8 mouse cellular contexts compared by ENCODE assay signal in the genomic region with DNA sequence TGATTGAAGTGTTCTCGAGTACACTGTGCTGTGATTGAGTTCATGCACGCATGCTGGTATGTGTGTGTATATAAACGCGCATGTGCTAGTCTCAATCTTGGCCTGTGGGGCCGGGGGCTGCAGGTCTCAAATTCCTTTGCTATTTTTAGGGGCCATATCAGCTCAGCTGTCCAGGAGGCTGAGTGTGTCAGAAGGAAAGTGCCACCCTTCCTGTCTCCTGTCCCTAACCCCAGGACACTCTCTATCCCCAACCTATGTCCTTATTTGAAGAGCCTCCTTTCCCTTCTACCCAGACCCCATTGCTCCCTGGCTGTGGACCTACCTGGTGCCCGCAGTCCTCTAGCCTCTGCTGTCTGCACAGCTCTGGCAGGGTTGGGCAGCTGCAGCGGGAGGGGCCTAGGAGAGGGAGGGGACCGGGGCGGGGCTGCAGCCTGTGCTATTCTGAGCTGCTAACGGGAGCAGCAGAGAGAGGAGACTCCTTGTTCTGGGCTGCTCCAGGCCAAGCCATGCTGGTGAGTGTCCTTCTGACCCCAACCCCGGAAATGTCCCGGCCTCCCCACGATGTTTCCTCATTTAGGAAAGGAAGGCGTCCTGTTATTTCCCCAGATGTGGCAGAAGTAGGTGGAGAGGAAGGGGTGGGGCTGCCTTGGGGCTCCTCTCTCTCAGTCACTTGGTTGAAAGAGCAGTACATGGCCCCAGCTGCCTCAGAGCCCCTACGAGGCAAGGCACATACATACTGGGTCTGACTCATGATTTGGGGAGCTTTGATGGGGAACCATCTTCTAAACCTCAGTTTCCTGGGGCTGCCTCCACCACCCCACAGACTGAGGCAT. TPM values are rescaled to one million over a fixed set of nuclear protein-coding genes. Genes with fewer than 3 reads are reported as not detected.
DNase-seq lines count a peak whose midpoint lies in the region; ATAC-seq lines count a peak whose summit lies in the region.

No protein-coding gene starts in this region.

- 34% methylated on average over 15 of the region's 15 CpGs for WGBS in forebrain, embryonic 15.5 days
- 30% methylated on average over 15 of the region's 15 CpGs for WGBS in hindbrain, embryonic 10.5 days
- WGBS in limb, embryonic 11.5 days = 26% methylated on average over 15 of the region's 15 CpGs
- 33% methylated on average over 15 of the region's 15 CpGs for WGBS in midbrain, embryonic 11.5 days
- 8% methylated on average over 15 of the region's 15 CpGs for WGBS in stomach, embryonic 15.5 days

- peak; percentile 89 for DNase-seq in CD4-positive helper T cell, adult 2 months (ENCODE audit: low read depth, low spot score)
- peak; percentile 50 for DNase-seq in adipocyte (ENCODE audit: low spot score)
- DNase-seq in hindbrain, embryonic 10.5 days (ENCODE audit: low spot score) = peak; percentile 40
- peak; percentile 62 for DNase-seq in limb, embryonic 11.5 days (ENCODE audit: low spot score)
- DNase-seq in midbrain, embryonic 11.5 days (ENCODE audit: low spot score, missing footprints) = no peak
- no peak for DNase-seq in layer of hippocampus, adult 9-10 months (ENCODE audit: low spot score)

- H3K4me3 ChIP-seq in forebrain, embryonic 15.5 days = no peak overlapping the region
- peak overlapping the region; percentile 18; the same call in 1 of the 2 replicates for H3K4me3 ChIP-seq in hindbrain, embryonic 10.5 days
- H3K4me3 ChIP-seq in limb, embryonic 11.5 days (ENCODE audit: low read depth, low read length) = 0 out of 2 replicates have a peak overlapping the region, but pooled peaks have one; percentile 11
- H3K4me3 ChIP-seq in midbrain, embryonic 11.5 days (ENCODE audit: low read depth, low read length) = no peak overlapping the region
- H3K4me3 ChIP-seq in stomach, embryonic 15.5 days (replicated peaks) = peak overlapping the region; percentile 22

- no peaks in the 10 kb centered on the region for H3K9me3 ChIP-seq in forebrain, embryonic 15.5 days
- no peaks in the 10 kb centered on the region for H3K9me3 ChIP-seq in hindbrain, embryonic 10.5 days
- no peaks in the 10 kb centered on the region for H3K9me3 ChIP-seq in limb, embryonic 11.5 days (ENCODE audit: control insufficient read depth, low read length)
- H3K9me3 ChIP-seq in midbrain, embryonic 11.5 days (ENCODE audit: control insufficient read depth, low read length) = no peaks in the 10 kb centered on the region
- no peaks in the 10 kb centered on the region for H3K9me3 ChIP-seq in stomach, embryonic 15.5 days

- H3K9ac ChIP-seq in forebrain, embryonic 15.5 days (replicated peaks) = no peak overlapping the region
- H3K9ac ChIP-seq in limb, embryonic 11.5 days (ENCODE audit: low read length) = no peak overlapping the region
- peak overlapping the region; percentile 16; the same call in 1 of the 2 replicates for H3K9ac ChIP-seq in midbrain, embryonic 11.5 days (ENCODE audit: low read length)
- no peak overlapping the region for H3K9ac ChIP-seq in stomach, embryonic 15.5 days

- H3K27ac ChIP-seq in forebrain, embryonic 15.5 days (replicated peaks) = no peak overlapping the region
- peak overlapping the region; percentile 54 for H3K27ac ChIP-seq in hindbrain, embryonic 10.5 days
- no peak overlapping the region for H3K27ac ChIP-seq in limb, embryonic 11.5 days (replicated peaks; ENCODE audit: low read depth, low read length)
- H3K27ac ChIP-seq in midbrain, embryonic 11.5 days (ENCODE audit: low read depth, low read length) = no peak overlapping the region
- H3K27ac ChIP-seq in stomach, embryonic 15.5 days = peak overlapping the region; percentile 63

- no peaks in the 10 kb centered on the region for H3K27me3 ChIP-seq in forebrain, embryonic 15.5 days
- no peaks in the 10 kb centered on the region for H3K27me3 ChIP-seq in hindbrain, embryonic 10.5 days (ENCODE audit: insufficient read depth, poor library complexity, severe bottlenecking)
- H3K27me3 ChIP-seq in limb, embryonic 11.5 days (ENCODE audit: control insufficient read depth, insufficient read depth, low read length) = no peaks in the 10 kb centered on the region
- H3K27me3 ChIP-seq in midbrain, embryonic 11.5 days (ENCODE audit: control insufficient read depth, insufficient read depth, low read length) = no peaks in the 10 kb centered on the region
- H3K27me3 ChIP-seq in stomach, embryonic 15.5 days (replicated peaks) = no peaks in the 10 kb centered on the region

- peaks cover 16% of the 10 kb centered on the region for H3K4me1 ChIP-seq in forebrain, embryonic 15.5 days
- H3K4me1 ChIP-seq in hindbrain, embryonic 10.5 days (replicated peaks) = peaks cover 33% of the 10 kb centered on the region
- peaks cover 7% of the 10 kb centered on the region for H3K4me1 ChIP-seq in limb, embryonic 11.5 days (ENCODE audit: control insufficient read depth, insufficient read depth, low read length)
- H3K4me1 ChIP-seq in midbrain, embryonic 11.5 days (ENCODE audit: control insufficient read depth, insufficient read depth, low read length) = 0 out of 2 replicates have a peak, but pooled peaks cover 6% of the 10 kb centered on the region
- peaks cover 24% of the 10 kb centered on the region for H3K4me1 ChIP-seq in stomach, embryonic 15.5 days

- peak; percentile 71; the same call in 1 of the 2 replicates for ATAC-seq in forebrain, embryonic 15.5 days (replicated peaks)
- ATAC-seq in limb, embryonic 11.5 days (ENCODE audit: insufficient number of reproducible peaks, low FRiP score, low TSS enrichment, low read depth) = peak; percentile 82
- ATAC-seq in midbrain, embryonic 11.5 days (ENCODE audit: low FRiP score) = no peak
- peak; percentile 91 for ATAC-seq in stomach, embryonic 15.5 days (ENCODE audit: insufficient read depth, low FRiP score, low read depth)

- no peaks in the 10 kb centered on the region for H3K36me3 ChIP-seq in forebrain, embryonic 15.5 days
- H3K36me3 ChIP-seq in hindbrain, embryonic 10.5 days = no peaks in the 10 kb centered on the region
- H3K36me3 ChIP-seq in limb, embryonic 11.5 days (ENCODE audit: control insufficient read depth, insufficient read depth, low read length) = no peaks in the 10 kb centered on the region
- H3K36me3 ChIP-seq in midbrain, embryonic 11.5 days (ENCODE audit: control insufficient read depth, insufficient read depth, low read length) = no peaks in the 10 kb centered on the region
- no peaks in the 10 kb centered on the region for H3K36me3 ChIP-seq in stomach, embryonic 15.5 days

- no peak overlapping the region for H3K4me2 ChIP-seq in forebrain, embryonic 15.5 days (replicated peaks)
- H3K4me2 ChIP-seq in limb, embryonic 11.5 days (ENCODE audit: low read depth, severe bottlenecking) = no peak overlapping the region
- no peak overlapping the region for H3K4me2 ChIP-seq in midbrain, embryonic 11.5 days
- peak overlapping the region; percentile 43 for H3K4me2 ChIP-seq in stomach, embryonic 15.5 days

RNA-seq across cellular contexts. Expression of gene Gm10277, which starts 13.5 kb away (rescaled TPM):
- 2.4 and 2.5 TPM in 2 replicates for polyA plus RNA-seq in forebrain, embryonic 15.5 days (2015; fragmentation: Nextera tagmentation; extraction: Ambion mirVana)
- 1.5 and 2.0 TPM in 2 replicates for polyA plus RNA-seq in hindbrain, embryonic 10.5 days (2016; fragmentation: Nextera tagmentation; extraction: Ambion mirVana)
- 0.47 and 0.68 TPM in 2 replicates for polyA plus RNA-seq in limb, embryonic 11.5 days (2014; fragmentation: Nextera tagmentation; extraction: Ambion mirVana)
- 0.65 and 0.79 TPM in 2 replicates for polyA plus RNA-seq in midbrain, embryonic 11.5 days (2014; fragmentation: Nextera tagmentation; extraction: Ambion mirVana)
- 1.5 and 1.6 TPM in 2 replicates for polyA plus RNA-seq in stomach, embryonic 15.5 days (2015; fragmentation: Nextera tagmentation; extraction: Ambion mirVana)

RNA-seq across cellular contexts. Expression of gene Myo18a, which starts 38.0 kb away (rescaled TPM):
- polyA plus RNA-seq in forebrain, embryonic 15.5 days (2015; fragmentation: Nextera tagmentation; extraction: Ambion mirVana) = 45.5 and 52.5 TPM in 2 replicates
- 29.7 and 32.9 TPM in 2 replicates for polyA plus RNA-seq in hindbrain, embryonic 10.5 days (2016; fragmentation: Nextera tagmentation; extraction: Ambion mirVana)
- 17.1 and 17.5 TPM in 2 replicates for polyA plus RNA-seq in limb, embryonic 11.5 days (2014; fragmentation: Nextera tagmentation; extraction: Ambion mirVana)
- polyA plus RNA-seq in midbrain, embryonic 11.5 days (2014; fragmentation: Nextera tagmentation; extraction: Ambion mirVana) = 22.6 and 23.8 TPM in 2 replicates
- 29.7 and 29.9 TPM in 2 replicates for polyA plus RNA-seq in stomach, embryonic 15.5 days (2015; fragmentation: Nextera tagmentation; extraction: Ambion mirVana)

Comparison
In these comparisons a context has a peak if more than half of its experiments do, and no peak if none do; other contexts are left out.
1. DNase-seq: peak in CD4-positive helper T cell, adult 2 months (single experiment), adipocyte (single experiment), hindbrain, embryonic 10.5 days (single experiment) and limb, embryonic 11.5 days (single experiment); none in midbrain, embryonic 11.5 days (single experiment) and layer of hippocampus, adult 9-10 months (single experiment).
2. H3K27ac ChIP-seq: peak in hindbrain, embryonic 10.5 days (single experiment) and stomach, embryonic 15.5 days (single experiment); none in forebrain, embryonic 15.5 days (single experiment), limb, embryonic 11.5 days (single experiment) and midbrain, embryonic 11.5 days (single experiment).
3. H3K4me3 ChIP-seq: peak in hindbrain, embryonic 10.5 days (single experiment), limb, embryonic 11.5 days (single experiment) and stomach, embryonic 15.5 days (single experiment); none in forebrain, embryonic 15.5 days (single experiment) and midbrain, embryonic 11.5 days (single experiment).